Mouse (Mus musculus) neural tube, embryonic 11.5 days (tissue): Measurements from ENCODE around the gene Crat. TPM values are rescaled to one million over a fixed set of nuclear protein-coding genes. Genes with fewer than 3 reads are reported as not detected.

Experiments
- ATAC-seq: fragments of 200-750 bp; cut with Nextera tagmentation; 2 replicates; pipeline ENCODE4 v1.8.0; 2017; ENCODE audit warnings: moderate number of reproducible peaks, mild to moderate bottlenecking, moderate TSS enrichment, moderate library complexity; ENCODE audit not compliant: insufficient read depth, low FRiP score, low TSS enrichment
- DNase-seq: peaks from one replicate; pipeline ENCODE4 v3.0.0-alpha.2; 2015; ENCODE audit warnings: low spot score
- H3K27ac ChIP-seq: fragments of 300-500 bp; sonication (generic); 2 replicates; pipeline ENCODE4 v1.5.1; 2014; ENCODE audit warnings: low read depth, mild to moderate bottlenecking, low read length
- H3K27me3 ChIP-seq: fragments of 300-500 bp; sonication (generic); 2 replicates; pipeline ENCODE4 v1.6.1; 2014; ENCODE audit warnings: mild to moderate bottlenecking, low read length, mixed read lengths; ENCODE audit not compliant: control insufficient read depth, insufficient read depth
- H3K36me3 ChIP-seq: fragments of 300-500 bp; sonication (generic); 2 replicates; pipeline ENCODE4 v1.6.1; 2014; ENCODE audit warnings: mild to moderate bottlenecking, low read length, moderate library complexity, mixed read lengths; ENCODE audit not compliant: control insufficient read depth, insufficient read depth
- H3K4me1 ChIP-seq: fragments of 300-500 bp; sonication (generic); 2 replicates; pipeline ENCODE4 v1.6.1; 2014; ENCODE audit warnings: low read length, mixed read lengths; ENCODE audit not compliant: control insufficient read depth, insufficient read depth
- H3K4me2 ChIP-seq: fragments of 300-500 bp; sonication (generic); 2 replicates; pipeline ENCODE4 v1.6.1; 2014; ENCODE audit warnings: low read depth, mild to moderate bottlenecking, moderate library complexity
- H3K4me3 ChIP-seq: fragments of 300-500 bp; sonication (generic); 2 replicates; pipeline ENCODE4 v1.5.1; 2014; ENCODE audit warnings: low read depth, low read length
- H3K9ac ChIP-seq: fragments of 300-500 bp; sonication (generic); 2 replicates; pipeline ENCODE4 v1.6.1; 2014; ENCODE audit warnings: mild to moderate bottlenecking, low read length
- H3K9me3 ChIP-seq: fragments of 300-500 bp; sonication (generic); 2 replicates; pipeline ENCODE4 v1.6.1; 2016; ENCODE audit warnings: low read length; ENCODE audit not compliant: control insufficient read depth
- WGBS: fragments of 180-500 bp; shearing (Covaris S2); extraction: QIAGEN DNeasy Blood & Tissue Kit; methylation state at CpG from one replicate; pipeline ENCODE4 v1.1.7; 2014; 5-methylcytosine and 5-hydroxymethylcytosine counted together
- microRNA-seq: library from miRNA; unstranded; fragments of <30 nt; microRNA quantifications from one replicate; pipeline ENCODE4, GENCODE M21; 2016
- polyA plus RNA-seq: library from polyadenylated mRNA; unstranded; fragments of >200 nt; fragmentation: Nextera tagmentation; extraction: Ambion mirVana; gene quantifications from 2 replicates; pipeline ENCODE4 v1.2.1, GENCODE M21; 2014

Crat gene
- polyA plus RNA-seq, 1 experiment from 2014 or later = 29.1 TPM

DNA sequence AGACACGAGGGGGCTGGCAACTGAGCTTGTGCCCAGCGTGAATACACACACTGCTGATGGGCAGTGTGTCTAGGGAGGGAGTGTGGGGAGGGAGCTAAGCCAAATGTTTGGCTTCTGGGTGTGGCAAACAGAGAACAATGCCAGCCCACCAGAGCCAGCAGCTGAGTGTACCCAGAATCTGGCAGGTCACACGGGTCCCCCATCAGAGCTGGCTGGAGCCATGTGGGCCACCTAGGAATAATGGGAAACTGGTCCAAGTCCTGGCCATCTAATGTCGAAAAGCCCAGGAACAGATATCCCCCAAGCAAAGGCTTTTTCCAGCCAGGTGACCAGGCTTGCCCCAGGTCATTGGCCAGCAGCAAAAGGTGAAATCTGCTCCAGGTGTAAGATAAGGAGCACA is 59.8 kb downstream of the Crat start:
- Histone ChIP-seq H3K36me3 (no peaks in the 10 kb centered on the region; the same call in none of the 2 replicates), H3K4me3 (no peak overlapping the region), H3K4me1 (peaks cover 15% of the 10 kb centered on the region), H3K27me3 (no peaks in the 10 kb centered on the region), H3K27ac (no peak overlapping the region), H3K9me3 (no peaks in the 10 kb centered on the region), H3K4me2 (no peak overlapping the region), H3K9ac (no peak overlapping the region)
- no peak for ATAC-seq
- whole genome bisulfite sequencing = 65% methylated on average over 4 of the region's 4 CpGs
- DNase-seq = no peak

DNA sequence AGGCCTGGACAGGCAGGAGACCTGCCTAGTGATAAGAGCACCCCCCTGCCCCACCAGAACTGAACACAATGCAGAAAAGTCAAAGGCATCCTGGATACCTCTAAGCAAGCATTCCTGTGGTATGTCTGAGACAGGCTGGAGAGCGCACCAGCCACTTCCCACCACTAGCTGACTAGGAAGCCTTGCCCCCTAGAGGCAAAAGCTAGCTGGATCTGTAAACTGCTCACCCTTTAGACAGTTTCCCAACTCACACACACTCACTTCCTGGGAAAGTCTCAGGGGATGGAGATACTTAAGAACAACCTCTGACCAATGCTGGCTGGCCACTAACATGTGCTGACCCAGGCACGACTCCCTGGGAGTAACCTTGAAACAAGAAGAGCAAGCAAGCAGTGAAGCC is 64.5 kb downstream of the Crat start:
- Histone ChIP-seq H3K4me1 (no peaks in the 10 kb centered on the region), H3K4me2 (no peak overlapping the region), H3K9ac (no peak overlapping the region), H3K27ac (no peak overlapping the region), H3K4me3 (no peak overlapping the region), H3K27me3 (no peaks in the 10 kb centered on the region), H3K9me3 (no peaks in the 10 kb centered on the region), H3K36me3 (peaks cover 10% of the 10 kb centered on the region)
- ATAC-seq (no peak), DNase-seq (no peak)
- 85% methylated on average over 2 of the region's 2 CpGs for WGBS

Small RNA genes within 50 kb of the gene (microRNA-seq; reads per million reads assigned to microRNA genes)
- gene Gm47292 = not detected

Other genes starting within 250 kb of the Crat start
- gene Endog, start 244.3 kb downstream of the Crat start, polyA plus RNA-seq = 14.6 and 15.2 TPM in 2 replicates
- 70.8 and 75.2 TPM in 2 replicates for gene Spout1, start 237.4 kb downstream of the Crat start, polyA plus RNA-seq
- 10.5 and 12.0 TPM in 2 replicates for gene Kyat1, start 210.0 kb downstream of the Crat start, polyA plus RNA-seq
- 46.6 and 49.7 TPM in 2 replicates for gene Lrrc8a, start 178.1 kb downstream of the Crat start, polyA plus RNA-seq
- gene Gm28035, start 175.2 kb downstream of the Crat start, polyA plus RNA-seq = 0.17 TPM in 1 of 2 replicates, not detected in the other
- gene Phyhd1, start 149.6 kb downstream of the Crat start, polyA plus RNA-seq = 2.3 and 2.5 TPM in 2 replicates
- gene Gm28038, start 134.8 kb downstream of the Crat start, polyA plus RNA-seq = not detected in 2 replicates
- 23.9 and 27.9 TPM in 2 replicates for gene Dolk, start 129.5 kb downstream of the Crat start, polyA plus RNA-seq
- gene Nup188, start 129.4 kb downstream of the Crat start, polyA plus RNA-seq = 57.3 and 60.0 TPM in 2 replicates
- 58.2 and 61.6 TPM in 2 replicates for gene Sh3glb2, start 56.5 kb downstream of the Crat start, polyA plus RNA-seq
- 23.2 and 27.5 TPM in 2 replicates for gene Miga2, start 51.6 kb downstream of the Crat start, polyA plus RNA-seq
- gene Dolpp1, start 23.6 kb downstream of the Crat start, polyA plus RNA-seq = 48.6 and 51.1 TPM in 2 replicates
- 63.2 and 64.2 TPM in 2 replicates for gene Ptpa, start 226 bp upstream of the Crat start, polyA plus RNA-seq
- 10.5 and 11.9 TPM in 2 replicates for gene Ier5l, start 58.4 kb upstream of the Crat start, polyA plus RNA-seq
- gene Cstad, start 179.2 kb upstream of the Crat start, polyA plus RNA-seq = 0.48 TPM in 1 of 2 replicates, not detected in the other